Mouse (Mus musculus) ES-E14 (cell line): Measurements from ENCODE around the gene Kcnn1.

ENCODE experiments used
- CHD2 ChIP-seq: IDR thresholded peaks from 2 replicates; pipeline ENCODE4 v1.6.1; 2014; ENCODE audit warnings: mild to moderate bottlenecking, low read depth, low read length, inconsistent platforms
- HCFC1 ChIP-seq: IDR thresholded peaks from 2 replicates; pipeline ENCODE4 v1.6.1; 2012; ENCODE audit warnings: low read length, inconsistent platforms, borderline replicate concordance; ENCODE audit not compliant: insufficient read depth
- MAFK ChIP-seq: IDR thresholded peaks from 2 replicates; pipeline ENCODE4 v1.6.1; 2014; ENCODE audit warnings: mild to moderate bottlenecking, low read depth, low read length, inconsistent platforms; ENCODE audit not compliant: insufficient read depth
- ZNF384 ChIP-seq: IDR thresholded peaks from 2 replicates; pipeline ENCODE4 v1.6.1; 2012; ENCODE audit warnings: low read depth, low read length, inconsistent platforms

- TF ChIP-seq MAFK (no peak), ZNF384 (no peak), CHD2 (no peak), HCFC1 (no peak)
Measured at GRCm38 (mm10) chr8:70796403-70797080, 66.5 kb downstream of the Kcnn1 start.
